Mouse (Mus musculus) intestine, embryonic 14.5 days (tissue): ENCODE data around the gene Cygb. TPM values are rescaled to one million over a fixed set of nuclear protein-coding genes. Genes with fewer than 3 reads are reported as not detected.

ENCODE experiments used
- ATAC-seq: fragments of 200-750 bp; cut with Nextera tagmentation; replicated peaks from 2 replicates; pipeline ENCODE4 v1.8.0; 2017; ENCODE audit warnings: low read depth, moderate number of reproducible peaks, moderate TSS enrichment, moderate library complexity; ENCODE audit not compliant: low FRiP score, low TSS enrichment
- DNase-seq: peaks from one replicate; pipeline ENCODE4 v3.0.0-alpha.2; 2018; ENCODE audit warnings: low spot score
- H3K27ac ChIP-seq: fragments of 300-500 bp; sonication (generic); 2 replicates; pipeline ENCODE4 v1.5.1; 2014; ENCODE audit warnings: low read depth, mild to moderate bottlenecking, control low read depth
- H3K27me3 ChIP-seq: fragments of 300-500 bp; sonication (generic); replicated peaks from 2 replicates; pipeline ENCODE4 v1.6.1; 2014; ENCODE audit warnings: low read length, control low read depth; ENCODE audit not compliant: control insufficient read depth, insufficient read depth
- H3K36me3 ChIP-seq: fragments of 300-500 bp; sonication (generic); 2 replicates; pipeline ENCODE4 v1.6.1; 2014; ENCODE audit warnings: low read length, control low read depth; ENCODE audit not compliant: control insufficient read depth, insufficient read depth
- H3K4me1 ChIP-seq: fragments of 300-500 bp; sonication (generic); replicated peaks from 2 replicates; pipeline ENCODE4 v1.6.1; 2014; ENCODE audit warnings: low read length, control low read depth, mixed read lengths; ENCODE audit not compliant: control insufficient read depth, insufficient read depth
- H3K4me2 ChIP-seq: fragments of 300-500 bp; sonication (generic); 2 replicates; pipeline ENCODE4 v1.6.1; 2014; ENCODE audit warnings: low read length
- H3K4me3 ChIP-seq: fragments of 300-500 bp; sonication (generic); 2 replicates; pipeline ENCODE4 v1.5.1; 2014; ENCODE audit warnings: low read depth, low read length, control low read depth, mixed read lengths
- H3K9ac ChIP-seq: fragments of 300-500 bp; sonication (generic); 2 replicates; pipeline ENCODE4 v1.6.1; 2014; ENCODE audit warnings: mild to moderate bottlenecking, low read length
- H3K9me3 ChIP-seq: fragments of 300-500 bp; sonication (generic); 2 replicates; pipeline ENCODE4 v1.6.1; 2016; ENCODE audit warnings: low read length, control low read depth; ENCODE audit not compliant: control insufficient read depth
- WGBS: fragments of 180-500 bp; shearing (Covaris S2); extraction: QIAGEN DNeasy Blood & Tissue Kit; methylation state at CpG from one replicate; pipeline ENCODE4 v1.1.7; 2014; 5-methylcytosine and 5-hydroxymethylcytosine counted together
- polyA plus RNA-seq: library from polyadenylated mRNA; unstranded; fragments of >200 nt; fragmentation: Nextera tagmentation; extraction: Ambion mirVana; gene quantifications from 2 replicates; pipeline ENCODE4 v1.2.1, GENCODE M21; 2014

Cygb gene
- polyA plus RNA-seq, 1 experiment from 2014 or later, result 16.4 TPM

- Histone ChIP-seq H3K9ac (no peak overlapping the region), H3K36me3 (no peaks in the 10 kb centered on the region), H3K4me1 (peaks cover 19% of the 10 kb centered on the region; the same call in 1 of the 2 replicates), H3K4me2 (no peak overlapping the region), H3K27me3 (peaks cover 4% of the 10 kb centered on the region; the same call in 1 of the 2 replicates), H3K27ac (no peak overlapping the region), H3K9me3 (no peaks in the 10 kb centered on the region), H3K4me3 (no peak overlapping the region)
- DNase-seq, result no peak
- ATAC-seq, result no peak
- 73% methylated on average over 9 of the region's 9 CpGs for WGBS
Observed at GRCm38 (mm10) chr11:116666566-116666965, 12.5 kb upstream of the Cygb start.

- Histone ChIP-seq H3K4me2 (no peak overlapping the region), H3K36me3 (no peaks in the 10 kb centered on the region), H3K9ac (no peak overlapping the region), H3K27ac (no peak overlapping the region), H3K9me3 (no peaks in the 10 kb centered on the region), H3K4me3 (no peak overlapping the region), H3K4me1 (peaks cover 24% of the 10 kb centered on the region), H3K27me3 (peaks cover 4% of the 10 kb centered on the region; the same call in 1 of the 2 replicates)
- 55% methylated on average over 9 of the region's 10 CpGs for WGBS
- ATAC-seq (no peak), DNase-seq (no peak)
Observed at GRCm38 (mm10) chr11:116665289-116665688, 11.2 kb upstream of the Cygb start.

- Histone ChIP-seq H3K4me1 (peaks cover 35% of the 10 kb centered on the region), H3K4me3 (no peak overlapping the region), H3K36me3 (no peaks in the 10 kb centered on the region), H3K9ac (no peak overlapping the region), H3K9me3 (no peaks in the 10 kb centered on the region), H3K4me2 (no peak overlapping the region), H3K27ac (no peak overlapping the region), H3K27me3 (peaks cover 4% of the 10 kb centered on the region; the same call in 1 of the 2 replicates)
- 49% methylated on average over 8 of the region's 8 CpGs for WGBS
- DNase-seq (no peak), ATAC-seq (no peak)
Observed at GRCm38 (mm10) chr11:116661948-116662377, 7.8 kb upstream of the Cygb start.

GRCm38 (mm10) chr11:116661291-116661947, 7.3 kb upstream of the Cygb start:
- Histone ChIP-seq H3K4me2 (no peak overlapping the region), H3K27ac (no peak overlapping the region), H3K36me3 (no peaks in the 10 kb centered on the region), H3K9ac (no peak overlapping the region; the same call in 1 of the 2 replicates), H3K4me3 (no peak overlapping the region), H3K27me3 (peaks cover 4% of the 10 kb centered on the region; the same call in 1 of the 2 replicates), H3K4me1 (peaks cover 35% of the 10 kb centered on the region), H3K9me3 (no peaks in the 10 kb centered on the region)
- 25% methylated on average over 13 of the region's 13 CpGs for WGBS
- no peak for DNase-seq
- no peak for ATAC-seq

- ATAC-seq (no peak), DNase-seq (no peak)
- Histone ChIP-seq H3K9me3 (no peaks in the 10 kb centered on the region), H3K4me1 (peaks cover 35% of the 10 kb centered on the region), H3K27ac (no peak overlapping the region), H3K36me3 (no peaks in the 10 kb centered on the region), H3K27me3 (peaks cover 4% of the 10 kb centered on the region; the same call in 1 of the 2 replicates), H3K4me2 (no peak overlapping the region), H3K9ac (no peak overlapping the region), H3K4me3 (no peak overlapping the region)
- WGBS, result 58% methylated on average over 9 of the region's 9 CpGs
Observed at GRCm38 (mm10) chr11:116660181-116660580, 6.1 kb upstream of the Cygb start.

- peaks cover 40% of the 10 kb centered on the region for H3K4me1 ChIP-seq
- no peaks in the 10 kb centered on the region for H3K9me3 ChIP-seq
- no peak for ATAC-seq
- H3K4me2 ChIP-seq, result no peak overlapping the region
- 83% methylated on average over 15 of the region's 15 CpGs for WGBS
- no peak overlapping the region for H3K27ac ChIP-seq
- peaks cover 11% of the 10 kb centered on the region for H3K27me3 ChIP-seq
- H3K9ac ChIP-seq, result no peak overlapping the region
- H3K4me3 ChIP-seq, result no peak overlapping the region
- H3K36me3 ChIP-seq, result no peaks in the 10 kb centered on the region
- no peak for DNase-seq
Observed at GRCm38 (mm10) chr11:116659027-116659621, 5.0 kb upstream of the Cygb start.

GRCm38 (mm10) chr11:116658238-116658637, 4.1 kb upstream of the Cygb start:
- WGBS, result 67% methylated on average over 10 of the region's 10 CpGs
- peaks cover 45% of the 10 kb centered on the region for H3K4me1 ChIP-seq
- H3K9me3 ChIP-seq, result no peaks in the 10 kb centered on the region
- H3K9ac ChIP-seq, result no peak overlapping the region
- ATAC-seq, result no peak; the same call in 1 of the 2 replicates
- DNase-seq, result no peak
- H3K27ac ChIP-seq, result peak overlapping the region; percentile 73
- H3K27me3 ChIP-seq, result peaks cover 14% of the 10 kb centered on the region
- no peak overlapping the region for H3K4me3 ChIP-seq
- no peak overlapping the region; the same call in 1 of the 2 replicates for H3K4me2 ChIP-seq
- no peaks in the 10 kb centered on the region for H3K36me3 ChIP-seq

GRCm38 (mm10) chr11:116657311-116658223, 3.5 kb upstream of the Cygb start:
- Histone ChIP-seq H3K36me3 (no peaks in the 10 kb centered on the region), H3K4me1 (peaks cover 44% of the 10 kb centered on the region), H3K27ac (peak overlapping the region; percentile 73), H3K4me3 (peak overlapping the region; percentile 33), H3K4me2 (peak overlapping the region; percentile 51), H3K27me3 (peaks cover 12% of the 10 kb centered on the region), H3K9me3 (no peaks in the 10 kb centered on the region), H3K9ac (peak overlapping the region; percentile 34; the same call in 1 of the 2 replicates)
- ATAC-seq (peak; percentile 86), DNase-seq (peak; percentile 84)
- WGBS, result 11% methylated on average over 22 of the region's 22 CpGs
